In genomic region chr13:7538856-7539255, GRCm38 (mm10) we compare ENCODE assay signal across 24 mouse cellular contexts.
DNase-seq lines count a peak whose midpoint lies in the region; ATAC-seq and TF ChIP-seq lines count a peak whose summit lies in the region.
"Had no signal": no experiment of that assay in that cellular context is flagged by ENCODE, and none has a peak within 500 bp of the region (broad histone marks: within the 10 kb centered on the region; RNA-seq: fewer than 3 reads in every experiment).

No protein-coding gene starts in this region.

- no peak for ATAC-seq in intestine, postnatal 0 days
- ATAC-seq: activated CD4-positive, CD25-positive, alpha-beta regulatory T cell, adult 4 months; CD4-positive, CD25-positive, alpha-beta regulatory T cell, adult 4 months; Patski had no signal

- H3K9me3 ChIP-seq in intestine, postnatal 0 days (ENCODE audit: control insufficient read depth) = no peaks in the 10 kb centered on the region
- H3K9me3 ChIP-seq: G1E had no signal

- H3K27me3 ChIP-seq in cerebellum, adult 2 months (ENCODE audit: control insufficient read depth, insufficient read depth, low read length) = no peaks in the 10 kb centered on the region
- no peaks in the 10 kb centered on the region for H3K27me3 ChIP-seq in intestine, postnatal 0 days (replicated peaks; ENCODE audit: control insufficient read depth, insufficient read depth, low read length)
- H3K27me3 ChIP-seq: CH12.LX, Patski had no signal

- DNase-seq in ES-CJ7 (ENCODE audit: low read depth, low spot score) (peak; percentile 74), R1 (ENCODE audit: low read depth, low spot score) (peak; percentile 23), ZHBTc4 (ENCODE audit: low read depth, low spot score) (peak; percentile 54)
- no peak for DNase-seq in cerebellum, adult 2 months
- no peak for DNase-seq in kidney, adult 9 months
- DNase-seq: adrenal gland, adult 2 months; adrenal gland, adult 8-10 months; adrenal gland, postnatal 10 days; adrenal gland, postnatal 14 days; adrenal gland, postnatal 25 days; adrenal gland, postnatal 36 days; B cell, adult 2 months; cerebellum, adult 11 months; cerebellum, adult 11-12 months; cerebellum, adult 18-20 months; cerebellum, adult 8-10 months; cerebellum, adult 9-10 months; cerebellum, adult 9-11 months had no signal

- H3K4me3 ChIP-seq in cerebellum, adult 2 months (replicated peaks; ENCODE audit: insufficient read depth, low read depth, low read length) = no peak overlapping the region
- no peak overlapping the region for H3K4me3 ChIP-seq in intestine, postnatal 0 days (ENCODE audit: low read depth, low read length)

- TF ChIP-seq CTCF in cerebellum, adult 2 months (IDR thresholded peaks at IDR 0.05; ENCODE audit: borderline replicate concordance, insufficient read depth, low read depth, low read length) = no peak
- no peak for TF ChIP-seq CTCF in intestine, postnatal 0 days (IDR thresholded peaks at IDR 0.05; ENCODE audit: low read depth)

- H3K27ac ChIP-seq in cerebellum, adult 2 months (ENCODE audit: insufficient read depth, low read length) = no peak overlapping the region
- no peak overlapping the region for H3K27ac ChIP-seq in intestine, postnatal 0 days (ENCODE audit: low read depth, low read length)

- no peaks in the 10 kb centered on the region for H3K4me1 ChIP-seq in cerebellum, adult 2 months (ENCODE audit: control insufficient read depth, insufficient read depth, low read length)
- H3K4me1 ChIP-seq in intestine, postnatal 0 days (replicated peaks; ENCODE audit: control insufficient read depth, insufficient read depth, low read length) = no peaks in the 10 kb centered on the region

- no peak overlapping the region for H3K4me2 ChIP-seq in intestine, postnatal 0 days (replicated peaks; ENCODE audit: low read depth)

- TF ChIP-seq POLR2A in cerebellum, adult 2 months (IDR thresholded peaks at IDR 0.05; ENCODE audit: borderline replicate concordance, insufficient read depth, low read length) = no peak

- H3K36me3 ChIP-seq in intestine, postnatal 0 days (ENCODE audit: control insufficient read depth, insufficient read depth) = no peaks in the 10 kb centered on the region
- H3K36me3 ChIP-seq: G1E had no signal

- WGBS in cerebellum, adult 2 months = 88% methylated on average over 4 of the region's 4 CpGs
- WGBS in intestine, postnatal 0 days = 80% methylated on average over 4 of the region's 4 CpGs

- no peak overlapping the region for H3K9ac ChIP-seq in intestine, postnatal 0 days (ENCODE audit: low read depth, low read length)

Comparison
In these comparisons a context has a peak if more than half of its experiments do, and no peak if none do; other contexts are left out.
1. DNase-seq: peak in ES-CJ7 (single experiment), R1 (single experiment) and ZHBTc4 (single experiment); none in cerebellum, adult 2 months (0 of 2) and kidney, adult 9 months (single experiment).